Mouse (Mus musculus): Measurements from ENCODE around the gene Hebp2. TPM values are rescaled to one million over a fixed set of nuclear protein-coding genes. Genes with fewer than 3 reads are reported as not detected.

Gene Hebp2
- polyA plus RNA-seq (2017; shearing (Covaris generic)), result not detected

DNA sequence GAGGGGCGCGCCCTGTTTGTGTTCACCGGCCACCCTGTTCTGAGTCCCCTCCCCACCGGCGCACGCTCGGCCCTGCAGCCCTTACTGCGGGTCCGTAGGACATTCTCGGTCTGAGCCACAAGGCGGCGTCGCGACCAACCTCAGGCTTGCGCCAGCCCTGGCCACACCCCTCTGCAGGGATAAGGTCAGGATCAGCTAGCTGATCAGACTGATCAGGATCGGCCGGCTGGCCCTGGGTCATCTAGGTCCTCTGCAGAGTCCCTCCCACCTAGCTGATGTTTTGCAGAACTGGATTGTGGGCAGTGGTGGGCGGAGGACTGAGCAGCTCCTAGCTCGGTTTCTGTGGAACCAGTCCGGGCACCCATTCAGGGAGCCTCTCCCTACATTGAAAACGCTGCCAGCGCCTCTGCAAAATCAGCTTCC is at the start of gene Hebp2:
Gene Hebp2 (minus strand): TSS at position 264 of the 423 bp plus-strand sequence.

Other genes with a start within 250 kb of the Hebp2 start
- 1.7 TPM for gene Nhsl1, start 227.1 kb downstream of the Hebp2 start, polyA plus RNA-seq (2017; shearing (Covaris generic))
- gene Arfgef3, start 197.9 kb upstream of the Hebp2 start, polyA plus RNA-seq (2017; shearing (Covaris generic)), result 0.46 TPM
- gene Gm4922, start 240.7 kb upstream of the Hebp2 start, polyA plus RNA-seq (2017; shearing (Covaris generic)), result not detected

Data from CD4-positive, CD25-positive, alpha-beta regulatory T cell, adult 9 weeks (primary cell).